Mouse (Mus musculus): Measurements from ENCODE around the gene Hand1. TPM values are rescaled to one million over a fixed set of nuclear protein-coding genes. Genes with fewer than 3 reads are reported as not detected.

Gene Hand1
- total RNA-seq, 4 experiments from 2014 or later = not detected

DNA sequence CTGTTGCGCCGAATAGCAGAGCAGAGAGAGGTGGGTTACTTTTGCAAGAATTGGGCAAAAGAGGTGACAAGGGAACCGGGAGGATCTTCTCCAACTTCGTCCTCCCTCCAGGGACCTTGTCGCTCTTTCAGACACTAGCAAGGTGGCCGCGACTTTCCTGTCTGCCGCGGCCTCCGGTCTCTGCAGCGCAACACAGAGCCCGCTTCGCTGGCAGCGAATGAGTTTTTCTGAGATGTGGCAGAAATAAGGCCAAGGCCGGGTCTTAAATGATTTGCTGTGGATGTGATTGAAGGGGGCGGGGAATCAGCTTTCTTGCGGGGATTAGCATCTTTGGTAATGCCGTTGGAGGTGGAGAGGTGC is 30.1 kb downstream of the Hand1 start:
- DNase-seq (ENCODE audit: low spot score in 2 of 2) = no peak

DNA sequence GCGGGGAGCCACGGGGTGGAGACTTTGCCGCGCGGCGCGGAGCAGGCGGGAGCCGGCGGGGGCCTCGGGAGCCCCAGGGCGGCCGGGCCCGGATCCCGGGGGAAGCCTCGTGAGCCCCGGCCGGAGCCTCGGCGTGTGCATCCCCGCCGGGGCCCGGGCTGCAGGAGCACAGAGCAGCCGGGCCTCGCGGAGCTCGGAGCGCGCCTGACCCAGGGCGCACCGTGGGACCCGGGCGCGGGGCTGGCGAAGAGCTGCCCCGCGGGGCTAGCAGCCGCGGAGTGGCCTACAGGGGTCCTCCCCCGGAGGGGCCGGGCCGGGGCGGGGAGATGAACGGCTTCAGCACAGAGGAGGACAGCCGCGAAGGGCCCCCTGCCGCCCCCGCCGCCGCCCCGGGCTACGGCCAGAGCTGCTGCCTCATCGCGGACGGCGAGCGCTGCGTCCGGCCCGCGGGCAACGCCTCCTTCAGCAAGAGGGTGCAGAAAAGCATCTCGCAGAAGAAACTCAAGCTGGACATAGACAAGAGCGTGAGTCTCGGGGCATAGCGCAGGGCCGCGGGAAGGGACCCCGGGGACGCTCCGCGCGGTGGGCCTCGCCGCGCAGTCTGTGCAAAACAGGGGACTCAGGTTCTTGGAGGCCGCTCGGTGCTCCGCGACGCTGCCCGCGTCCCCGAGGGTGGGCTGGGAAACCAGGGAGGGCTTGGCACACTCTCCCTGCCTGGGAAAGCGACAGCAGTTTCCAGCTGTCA is 30.7 kb downstream of the Hand1 start:
- peak in 1 of 2 experiments; percentile 26 for DNase-seq (ENCODE audit: low spot score in 2 of 2)

DNA sequence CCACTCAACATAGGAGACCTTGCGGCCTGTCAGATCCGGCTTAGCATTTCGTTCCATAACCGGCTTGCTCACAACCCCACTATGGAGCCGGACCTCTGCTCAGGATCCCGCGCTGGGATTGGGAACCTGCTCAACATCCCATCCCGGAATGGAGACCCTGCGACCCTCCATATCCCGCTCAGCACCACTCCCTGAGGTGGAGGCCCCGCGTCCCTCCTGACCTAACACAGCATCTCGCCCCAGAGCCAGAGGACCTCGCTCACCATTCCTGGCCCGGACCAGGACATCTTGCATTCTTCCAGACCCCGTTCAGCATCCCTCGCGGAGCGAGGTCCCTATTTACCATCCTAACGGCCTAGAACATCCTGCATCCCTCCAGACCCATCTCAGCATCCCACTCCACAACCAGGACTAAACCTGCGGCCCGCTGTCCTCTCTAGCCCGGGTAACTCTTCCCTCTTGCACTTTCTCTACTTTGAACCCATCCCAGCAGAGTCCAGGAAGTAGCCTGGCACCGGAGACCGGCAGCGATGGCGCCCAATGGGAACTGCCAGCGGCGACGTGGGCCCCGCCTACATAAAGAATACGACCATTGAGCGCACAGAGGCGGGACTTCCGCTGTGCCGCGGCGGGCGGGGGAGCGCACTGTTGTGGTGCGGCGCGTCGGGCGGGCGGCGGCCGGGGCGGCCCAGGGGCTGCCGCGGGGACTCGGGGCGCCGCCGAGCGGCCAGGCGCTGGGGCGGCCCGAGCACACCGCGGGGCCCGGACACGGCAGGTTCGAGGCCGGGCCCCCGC is 31.4 kb downstream of the Hand1 start, which contains the start of gene Sap30l:
Gene Sap30l, plus strand, starts transcription at position 667 of the 795 bp plus-strand sequence.
- DNase-seq (ENCODE audit: low spot score in 2 of 2) = peak; percentile 94

DNA sequence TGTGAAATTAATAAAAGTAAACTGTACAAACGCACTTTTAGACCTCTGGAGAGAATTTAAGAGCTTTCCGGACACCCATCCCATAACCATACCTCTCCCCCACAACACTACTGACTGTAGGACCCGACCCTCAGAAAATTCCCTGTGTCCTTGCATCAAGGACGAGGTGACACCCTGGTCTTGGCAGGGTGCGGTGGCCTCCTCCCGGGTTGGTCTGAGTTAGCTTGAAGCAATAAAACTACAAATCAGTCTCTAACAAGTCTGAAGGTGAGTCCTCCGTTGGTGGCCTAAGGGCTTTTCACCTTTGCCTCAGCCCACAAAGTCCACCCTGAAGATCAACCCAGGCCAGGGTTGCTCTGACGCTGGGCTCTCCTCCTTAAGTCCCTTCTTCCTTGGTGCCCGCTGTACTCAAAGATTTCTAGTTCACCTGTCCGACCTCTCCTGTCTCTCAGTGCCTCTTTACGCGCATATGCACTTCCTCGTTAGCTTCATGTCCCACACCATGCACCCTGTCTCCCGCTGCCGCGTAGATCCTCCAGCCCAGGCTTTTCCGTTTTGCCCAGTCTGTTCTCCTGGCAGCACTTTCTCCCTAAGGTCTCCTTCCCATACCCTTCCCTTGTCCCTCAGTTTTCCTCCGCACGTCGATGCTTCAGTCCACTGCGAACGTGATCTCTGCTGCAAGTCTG is 32.2 kb downstream of the Hand1 start:
- DNase-seq (ENCODE audit: low spot score in 2 of 2) = no peak

DNA sequence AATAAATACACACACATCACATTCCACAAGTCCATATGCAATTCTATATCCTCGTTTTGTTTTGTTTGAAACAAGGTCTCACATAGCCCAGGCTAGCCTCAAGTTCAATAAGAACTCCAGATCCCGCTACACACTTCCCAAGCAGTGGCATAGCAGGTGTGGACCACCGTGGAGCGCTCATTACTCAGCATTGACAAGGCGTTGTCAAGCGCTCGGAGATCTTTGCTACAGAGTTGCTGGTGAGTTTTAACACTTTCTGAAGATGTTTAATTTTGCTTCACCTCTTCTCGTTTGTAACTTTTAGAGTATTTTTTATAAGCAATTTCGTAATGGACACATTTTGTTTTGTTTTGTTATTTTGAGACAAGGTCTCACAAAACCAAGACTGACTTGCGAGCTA is 33.2 kb downstream of the Hand1 start:
- DNase-seq (ENCODE audit: low spot score in 2 of 2) = no peak

DNA sequence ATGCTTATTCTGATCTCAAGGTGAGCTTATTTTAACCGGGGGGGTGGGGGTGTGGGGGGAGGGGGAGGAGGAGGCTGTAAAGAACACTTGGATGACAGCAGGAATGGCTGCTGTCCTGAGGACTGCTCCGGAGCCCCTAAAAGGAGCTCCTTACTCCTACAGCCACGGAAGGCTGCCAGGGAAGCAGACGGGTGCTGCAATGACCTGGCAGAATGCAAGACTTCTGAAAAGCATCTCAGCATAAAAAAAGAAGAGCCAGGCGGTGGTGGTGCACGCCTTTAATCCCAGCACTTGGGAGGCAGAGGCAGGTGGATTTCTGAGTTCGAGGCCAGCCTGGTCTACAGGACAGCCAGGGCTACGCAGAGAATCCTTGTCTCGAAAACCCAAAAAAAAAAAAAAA is 34.8 kb downstream of the Hand1 start:
- DNase-seq (ENCODE audit: low spot score in 2 of 2) = no peak

DNA sequence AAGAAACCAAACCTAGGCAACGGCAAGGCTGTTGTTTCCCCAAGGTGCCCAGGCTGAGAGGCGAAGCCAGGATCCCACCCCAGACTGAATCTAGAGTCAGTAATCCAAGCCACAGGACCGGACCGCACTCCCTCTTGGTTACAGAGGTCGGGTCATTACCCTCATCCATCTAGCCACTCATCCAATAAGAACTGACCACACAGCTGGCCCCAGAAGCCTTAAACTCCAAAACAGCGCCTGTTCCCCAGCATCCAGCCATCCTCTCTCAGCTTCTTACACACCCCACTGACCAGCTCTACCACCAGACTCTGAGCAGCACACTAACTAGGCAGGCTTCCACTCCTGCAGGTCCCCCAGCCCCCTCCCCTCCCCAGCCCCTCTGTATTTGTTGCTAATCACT is 37.5 kb downstream of the Hand1 start:
- no peak for DNase-seq (ENCODE audit: low spot score in 2 of 2)

DNA sequence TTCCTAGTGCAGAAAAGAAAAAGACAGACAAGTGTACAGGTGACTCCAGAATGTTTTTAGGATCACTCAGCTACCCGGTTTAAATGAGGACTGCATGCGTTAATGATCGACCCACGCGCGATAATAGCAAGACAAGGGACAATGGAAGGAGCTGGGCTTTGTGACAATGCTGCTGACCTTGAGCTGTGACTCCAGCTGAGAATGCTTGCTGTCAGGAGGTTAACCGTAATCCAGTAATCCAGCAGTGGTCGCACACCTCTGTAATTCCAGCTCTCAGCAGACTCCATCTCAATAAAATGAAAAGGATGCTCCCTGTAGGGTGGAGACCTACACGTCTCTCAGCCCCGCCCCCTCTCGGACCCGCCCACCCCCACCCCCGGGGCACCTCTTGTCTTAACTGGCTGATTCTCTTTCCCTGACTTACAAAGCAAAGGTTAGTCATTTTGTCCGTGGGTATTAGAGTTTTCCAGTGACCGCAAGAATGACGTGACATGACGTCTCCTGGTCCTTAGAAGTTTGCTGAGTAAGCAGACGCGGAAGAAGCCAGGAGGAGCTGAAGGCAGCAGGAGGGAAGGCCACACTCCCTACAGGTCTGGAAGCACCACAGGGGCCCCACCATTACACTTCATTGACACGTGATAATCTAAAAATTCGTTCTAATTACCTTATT is 41.6 kb downstream of the Hand1 start:
- DNase-seq (ENCODE audit: low spot score in 2 of 2) = no peak

DNA sequence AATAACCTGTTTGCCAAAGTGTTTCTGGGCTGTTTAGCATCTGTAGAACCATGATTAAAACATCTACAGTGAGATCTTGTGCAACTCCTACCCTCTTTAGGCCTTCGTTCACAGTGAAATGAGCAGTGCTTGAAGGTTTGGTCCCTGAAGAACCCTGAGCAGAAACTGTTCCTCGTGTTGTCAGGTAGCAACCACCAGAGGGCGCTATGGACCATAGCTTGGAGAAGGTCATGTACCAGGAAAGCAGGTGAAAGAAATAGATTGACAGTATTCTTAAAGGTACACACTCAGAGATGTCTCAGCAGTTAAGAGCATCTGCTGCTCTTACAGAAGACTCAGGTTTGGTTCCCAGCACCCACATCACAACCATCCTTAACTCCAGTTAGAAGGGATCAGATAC is 44.7 kb downstream of the Hand1 start:
- no peak for DNase-seq (ENCODE audit: low spot score in 2 of 2)

DNA sequence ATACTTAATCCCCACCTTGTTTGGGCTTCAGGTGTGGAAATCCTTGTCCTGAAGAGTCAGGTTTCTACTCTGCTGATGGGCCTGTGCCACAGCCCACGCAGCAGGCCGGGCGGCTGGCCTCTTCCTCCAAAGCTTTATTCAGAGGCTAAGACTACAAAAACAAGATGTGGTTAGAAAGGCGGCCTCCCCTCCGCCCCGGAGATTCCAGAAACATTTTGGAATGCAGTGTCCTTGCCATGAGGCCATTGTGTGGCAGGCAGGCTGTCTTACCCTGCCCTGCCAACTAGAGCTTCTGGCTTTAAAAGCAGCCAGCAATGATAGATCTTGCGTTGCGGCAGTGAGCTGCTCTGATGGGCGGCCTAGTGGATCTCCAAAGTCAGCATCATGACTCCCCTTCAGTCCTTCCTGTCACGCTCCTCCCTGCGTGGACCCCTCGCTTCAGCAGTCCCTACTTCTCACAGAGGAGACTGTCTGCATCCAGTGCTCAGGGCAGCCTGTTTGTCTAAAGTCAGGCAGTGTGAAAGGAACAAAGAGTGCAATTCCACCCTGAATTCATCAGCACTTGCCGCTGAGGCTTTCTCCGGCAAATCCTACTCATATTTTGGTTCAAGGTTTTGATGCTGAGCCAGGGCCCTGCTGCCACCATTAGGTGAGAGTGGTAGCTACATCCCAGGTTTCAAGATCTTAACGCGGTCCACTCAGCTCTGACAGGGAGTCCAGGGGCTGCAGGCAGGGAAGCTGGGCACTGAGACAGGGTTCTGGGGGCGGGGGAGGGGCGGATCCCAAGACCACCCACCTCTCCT is 45.8 kb downstream of the Hand1 start:
- DNase-seq (ENCODE audit: low spot score in 2 of 2) = peak; percentile 19 to 40

DNA sequence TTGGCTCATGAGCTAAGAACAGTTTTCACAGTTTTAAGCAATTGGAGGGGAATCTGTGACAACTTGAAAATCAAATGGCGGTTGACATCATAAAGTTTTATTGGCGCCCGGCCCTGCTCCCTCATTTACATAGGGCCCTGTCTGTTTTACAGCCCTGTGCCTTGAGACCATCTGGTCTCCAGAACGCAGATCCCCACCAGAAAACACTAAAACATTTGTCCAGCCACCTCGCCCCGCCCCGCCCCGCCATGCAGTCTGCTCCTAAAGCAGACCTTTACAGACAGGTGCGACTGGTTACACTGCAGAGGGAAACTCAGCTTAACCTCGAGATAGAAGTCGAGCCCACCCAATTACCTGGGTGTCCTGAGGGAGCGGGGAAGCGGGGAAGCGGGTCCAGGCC is 52.8 kb downstream of the Hand1 start:
- no peak for DNase-seq (ENCODE audit: low spot score in 2 of 2)

Other genes starting within 250 kb of the Hand1 start
- gene Galnt10, start 187.4 kb downstream of the Hand1 start, total RNA-seq (2022) = 1 to 10 TPM; 7.2 to 9.4 (median 8.6) TPM
- gene Sap30l, start 31.2 kb downstream of the Hand1 start, total RNA-seq (2022) = 10 to 100 TPM; 46.3 to 50.7 (median 49.6) TPM
- 10 to 100 TPM; 84.6 to 88.6 (median 86.9) TPM for gene Larp1, start 176.2 kb upstream of the Hand1 start, total RNA-seq (2022)